Mouse (Mus musculus): ENCODE data around the gene C8b.

The C8b gene

DNA sequence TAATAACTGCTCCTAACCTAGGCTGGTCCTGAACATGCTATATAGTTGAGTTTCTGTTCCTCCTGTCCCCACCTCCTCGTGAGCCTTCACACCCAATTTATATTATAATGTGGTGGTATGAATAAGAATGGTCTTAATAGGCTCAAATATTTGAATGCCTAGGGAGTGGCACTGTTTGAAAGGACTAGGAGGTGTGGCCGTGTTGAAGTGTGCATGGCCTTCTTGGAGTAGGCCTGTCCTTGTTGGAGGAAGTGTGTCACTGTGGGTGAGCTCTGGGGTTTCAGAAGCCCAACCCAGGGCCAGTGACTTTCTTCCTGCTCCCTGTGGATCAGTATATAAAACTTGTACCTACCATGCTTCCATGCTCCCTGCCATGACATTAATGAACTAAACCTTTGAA is 47.5 kb downstream of the C8b start:
- DNase-seq = no peak

DNA sequence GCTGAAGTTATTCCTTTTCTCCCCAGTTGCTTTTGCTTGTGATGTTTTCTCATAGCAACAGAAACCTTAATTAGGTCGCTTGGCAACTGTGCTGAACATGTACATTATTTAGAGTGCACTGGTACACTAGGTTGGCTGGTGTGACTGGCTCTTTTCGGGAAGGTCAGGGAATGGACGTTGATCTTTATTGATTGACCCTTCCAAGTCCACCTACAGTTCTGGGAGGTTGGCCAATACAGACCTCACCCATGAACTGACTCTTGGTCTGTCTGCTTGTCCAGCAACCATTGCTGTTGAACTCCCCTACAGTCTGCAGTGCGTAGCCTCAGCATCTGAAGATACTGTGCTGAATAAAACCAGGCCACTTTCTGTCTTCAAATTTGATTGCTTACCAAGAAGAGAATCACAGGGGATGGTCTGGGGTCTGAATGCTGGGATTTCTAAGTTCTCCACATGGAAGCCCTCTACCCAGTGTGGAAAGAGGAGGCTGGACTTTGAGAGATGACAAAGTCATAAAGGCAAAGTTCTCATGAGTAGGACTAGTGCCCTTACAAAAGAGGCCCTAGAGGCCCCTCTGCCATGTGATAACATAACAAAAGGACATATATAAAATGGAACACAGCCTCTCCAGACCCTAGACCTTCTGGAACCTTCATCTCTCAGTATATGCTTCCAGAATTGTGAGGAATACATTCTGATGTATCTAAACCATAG is 50.6 kb downstream of the C8b start:
- no peak for DNase-seq

DNA sequence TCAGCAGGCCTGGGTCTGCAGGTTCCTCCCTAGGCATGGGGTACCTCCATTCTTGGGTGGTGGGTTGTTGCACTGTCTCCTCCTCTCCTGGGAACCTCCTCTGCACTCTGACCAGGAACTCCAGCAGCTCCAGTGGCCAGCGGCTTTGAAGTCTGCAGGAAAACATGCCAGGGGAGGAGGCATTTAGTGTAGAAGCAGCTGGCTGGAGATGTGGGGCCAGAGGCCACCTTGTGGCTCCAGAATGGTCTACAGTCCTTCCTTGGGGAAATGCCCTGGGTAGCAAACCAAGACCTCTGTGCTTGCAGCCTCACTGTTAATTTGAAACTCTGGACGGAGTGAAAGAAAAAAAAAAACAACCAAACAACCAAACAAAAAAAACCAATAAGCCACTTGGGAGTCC is 51.4 kb downstream of the C8b start:
- no peak for DNase-seq

DNA sequence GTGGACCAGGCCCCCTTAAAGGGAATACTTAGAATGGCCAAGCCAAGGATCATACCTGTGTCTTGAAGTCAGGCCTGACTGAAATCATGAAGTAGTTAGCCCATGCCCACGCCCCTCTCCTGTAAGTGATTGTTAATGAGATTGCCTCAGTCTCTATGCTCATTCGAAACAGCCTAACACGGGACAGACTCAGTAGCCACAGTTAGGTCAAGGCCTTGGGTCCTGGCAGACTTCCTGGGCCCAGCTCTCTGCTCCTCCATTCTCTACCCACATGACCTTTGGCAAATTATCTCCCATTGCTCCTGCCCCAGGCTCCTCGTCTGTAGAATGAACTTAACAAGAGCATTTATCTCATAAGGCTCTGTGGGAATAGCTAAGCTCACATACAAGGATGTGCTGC is 52.9 kb downstream of the C8b start:
- no peak for DNase-seq

DNA sequence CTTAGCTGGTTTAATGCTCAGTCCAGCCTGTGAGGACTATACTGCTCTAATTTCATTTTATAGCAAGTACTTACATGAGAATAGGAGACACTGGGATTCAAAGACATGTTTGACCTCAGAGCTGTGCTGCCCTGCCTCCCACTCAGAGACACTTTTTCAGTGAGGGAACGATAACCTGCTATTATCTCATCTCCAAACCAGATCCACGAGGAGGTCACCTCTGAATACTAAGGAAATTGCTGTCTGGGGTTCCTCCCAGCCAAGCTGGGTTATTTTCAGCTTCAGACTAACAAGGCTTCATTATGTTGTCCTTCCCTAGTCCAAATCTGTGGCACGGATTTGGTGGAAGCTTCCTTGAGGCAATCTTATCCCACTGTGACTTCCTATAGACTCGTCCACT is 53.8 kb downstream of the C8b start:
- no peak for DNase-seq

DNA sequence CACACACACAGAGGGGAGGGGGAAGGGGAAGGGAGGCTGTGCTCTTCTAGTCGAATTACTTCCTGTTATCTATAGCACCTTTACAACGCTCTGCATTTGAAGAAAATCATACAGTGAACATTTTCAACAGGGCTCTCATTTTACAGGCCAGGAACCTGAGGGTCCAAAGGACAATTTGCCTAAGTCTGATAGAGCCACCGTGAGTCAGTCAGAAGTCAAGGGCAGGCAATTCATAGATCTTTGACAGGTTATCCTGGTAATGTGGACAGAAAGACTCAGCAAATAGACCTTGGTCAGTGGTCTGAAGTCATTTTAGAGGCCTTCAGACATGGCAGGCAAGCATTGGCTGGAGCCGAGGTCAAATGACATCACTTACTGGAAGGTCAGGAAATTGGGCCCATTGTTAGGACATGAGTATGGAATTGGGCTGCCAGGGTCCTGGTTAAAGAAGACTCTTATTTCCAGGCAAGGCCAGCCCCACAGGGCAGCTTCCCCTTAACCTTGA is 57.5 kb downstream of the C8b start:
- peak; percentile 19 for DNase-seq

DNA sequence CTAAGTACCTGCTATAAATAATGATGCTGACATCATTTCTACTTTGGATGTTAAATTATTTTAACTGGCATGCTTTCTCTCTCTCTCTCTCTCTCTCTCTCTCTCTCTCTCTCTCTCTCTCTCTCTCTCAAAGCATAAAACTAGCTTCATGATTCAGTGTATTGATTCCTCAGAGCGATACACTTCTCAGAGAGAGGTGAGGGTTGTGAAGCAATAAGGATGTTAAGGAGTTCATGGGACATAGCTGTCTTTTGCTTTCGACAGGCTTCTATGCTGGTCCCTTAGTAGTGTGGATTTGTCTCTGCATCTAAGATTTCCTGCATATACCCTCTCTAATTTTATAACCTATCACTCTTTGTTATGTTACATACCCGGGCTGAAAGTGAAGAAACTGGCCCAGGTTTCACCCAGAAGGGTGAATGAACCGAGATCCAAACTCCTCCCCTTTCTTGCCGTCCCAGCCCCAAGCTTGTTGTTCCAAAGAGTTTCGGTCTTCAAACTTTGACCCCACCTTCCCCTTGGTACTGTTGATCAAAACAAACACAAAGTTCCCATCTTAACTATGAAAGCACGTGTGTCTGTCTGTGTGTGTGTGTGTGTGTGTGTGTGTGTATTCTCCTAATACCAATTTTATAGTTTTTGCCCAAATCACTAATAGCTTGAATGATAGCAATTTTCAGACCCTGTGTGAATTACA is 58.4 kb downstream of the C8b start:
- peak; percentile 87 for DNase-seq

DNA sequence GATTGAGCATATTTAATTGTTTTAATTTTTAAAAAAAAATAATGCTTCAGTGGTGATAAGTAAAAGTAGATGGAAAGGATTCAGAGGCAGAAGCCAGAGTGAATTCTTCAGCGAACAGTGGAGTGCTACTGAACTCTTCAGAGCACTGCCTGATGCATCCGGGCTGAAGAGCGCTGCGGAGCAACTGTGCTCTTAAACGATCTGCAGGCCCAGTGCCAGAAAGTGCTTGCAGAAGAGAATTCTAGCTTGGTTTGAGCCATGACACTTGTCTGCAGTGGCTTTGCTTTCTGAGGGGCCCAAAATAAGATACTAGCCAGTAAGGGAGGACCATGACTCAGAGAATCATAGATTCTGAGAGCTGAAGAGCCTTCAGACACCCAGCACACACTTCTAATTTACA is 62.8 kb downstream of the C8b start:
- no peak for DNase-seq

DNA sequence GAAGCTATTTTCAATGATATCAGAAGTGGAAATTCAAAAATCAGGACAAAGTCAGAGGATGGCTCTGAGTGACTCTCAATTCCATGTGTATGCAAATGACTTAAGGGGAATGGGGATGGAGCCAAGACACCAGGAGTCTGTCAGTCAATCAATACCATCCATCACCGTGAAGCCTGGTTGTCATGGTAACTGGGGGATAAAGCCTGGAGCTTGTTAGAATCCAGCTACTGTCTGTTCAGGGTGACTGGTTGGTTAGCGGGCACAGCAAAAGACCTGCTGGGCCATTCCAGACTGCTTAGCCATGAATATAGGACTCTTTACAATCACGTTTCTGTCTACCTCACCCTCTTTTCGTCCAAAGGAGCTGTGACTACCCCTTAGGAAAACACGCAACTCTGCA is 69.0 kb downstream of the C8b start:
- no peak for DNase-seq

DNA sequence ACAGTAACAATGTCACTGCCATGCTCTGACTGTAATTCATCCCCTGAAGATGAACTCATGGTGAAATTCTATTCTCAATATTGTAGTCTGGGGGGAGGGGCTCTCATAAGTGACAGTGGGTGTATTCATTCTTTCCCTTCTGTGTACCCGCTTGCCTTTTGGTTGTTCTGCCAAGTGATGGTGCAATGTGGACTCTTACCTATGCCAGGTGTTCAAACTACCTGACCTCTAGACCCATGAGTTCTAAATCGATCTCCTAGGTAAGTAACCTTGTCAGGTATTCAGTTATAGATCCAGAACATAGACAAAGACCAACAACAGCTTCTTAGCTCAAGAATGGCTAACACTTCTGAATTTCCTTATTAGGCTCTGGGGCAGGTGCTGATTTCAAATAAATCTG is 72.2 kb downstream of the C8b start:
- no peak for DNase-seq

DNA sequence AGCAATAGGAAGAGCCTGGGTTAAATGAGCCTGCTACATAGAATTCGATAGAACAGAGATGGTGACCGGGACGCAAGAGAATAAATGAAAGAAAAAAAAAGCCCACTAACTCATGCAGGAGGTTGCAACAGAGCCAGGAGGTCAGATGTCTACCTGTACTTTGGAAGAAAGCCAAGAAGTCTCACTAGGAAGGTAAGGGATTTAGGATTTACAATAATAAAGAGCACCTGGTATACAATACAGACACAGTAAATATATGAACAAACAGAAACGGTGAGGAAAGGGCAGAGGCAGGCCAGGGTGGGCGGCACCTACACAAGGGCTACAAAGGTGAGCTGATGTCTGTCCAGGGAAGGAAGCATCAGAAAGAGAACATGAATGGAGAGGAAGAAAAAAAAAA is 76.1 kb downstream of the C8b start:
- DNase-seq = no peak

DNA sequence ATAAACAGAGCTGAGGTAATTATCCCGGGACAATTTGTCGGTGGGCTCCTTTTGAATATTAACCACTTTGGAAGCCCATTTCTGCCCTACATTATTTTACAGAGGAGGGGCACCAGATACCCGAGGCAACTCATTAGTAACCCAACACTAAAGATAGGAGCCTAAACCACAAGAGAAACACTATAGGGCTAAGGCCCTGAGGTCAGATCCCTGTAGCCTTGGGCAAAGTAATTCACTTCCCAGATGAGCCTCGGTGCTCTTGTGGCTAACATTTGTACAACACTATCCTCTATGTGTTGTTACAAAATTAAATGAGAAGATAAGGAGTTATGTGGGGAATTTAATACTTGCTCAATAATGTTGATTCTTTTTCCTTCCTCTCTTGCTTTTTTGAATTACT is 77.4 kb downstream of the C8b start:
- DNase-seq = no peak
